ENCODE assay signal across 8 mouse cellular contexts in genomic region chr4:95049153-95049552, GRCm38 (mm10). TPM values are rescaled to one million over a fixed set of nuclear protein-coding genes. Genes with fewer than 3 reads are reported as not detected.
A peak's percentile ranks its signal among the peaks of the same experiment; 100 is the strongest.
DNase-seq lines count a peak whose midpoint lies in the region; ATAC-seq and TF ChIP-seq lines count a peak whose summit lies in the region.

No protein-coding gene starts in this region.

- H3K36me3 ChIP-seq in lung, embryonic 14.5 days (ENCODE audit: insufficient read depth), result peaks cover 19% of the 10 kb centered on the region
- H3K36me3 ChIP-seq in embryonic facial prominence, embryonic 15.5 days, result no peaks in the 10 kb centered on the region
- no peaks in the 10 kb centered on the region for H3K36me3 ChIP-seq in intestine, postnatal 0 days (ENCODE audit: control insufficient read depth, insufficient read depth)
- H3K36me3 ChIP-seq in neural tube, embryonic 15.5 days, result no peaks in the 10 kb centered on the region

- 25% methylated on average over 2 of the region's 2 CpGs for WGBS in lung, embryonic 14.5 days
- WGBS in embryonic facial prominence, embryonic 15.5 days, result 46% methylated on average over 2 of the region's 2 CpGs
- WGBS in intestine, postnatal 0 days, result 24% methylated on average over 2 of the region's 2 CpGs
- 50% methylated on average over 2 of the region's 2 CpGs for WGBS in neural tube, embryonic 15.5 days

- no peak for TF ChIP-seq CTCF in lung, embryonic 14.5 days (IDR thresholded peaks at IDR 0.05; ENCODE audit: low read depth)
- no peak for TF ChIP-seq CTCF in intestine, postnatal 0 days (IDR thresholded peaks at IDR 0.05; ENCODE audit: low read depth)

- peak overlapping the region; percentile 96 for H3K9ac ChIP-seq in lung, embryonic 14.5 days
- H3K9ac ChIP-seq in embryonic facial prominence, embryonic 15.5 days, result no peak overlapping the region
- H3K9ac ChIP-seq in intestine, postnatal 0 days (ENCODE audit: low read depth, low read length), result peak overlapping the region; percentile 8; the same call in 1 of the 2 replicates
- peak overlapping the region; percentile 32; the same call in 1 of the 2 replicates for H3K9ac ChIP-seq in neural tube, embryonic 15.5 days (replicated peaks)

- no peaks in the 10 kb centered on the region for H3K27me3 ChIP-seq in lung, embryonic 14.5 days (ENCODE audit: insufficient read depth, low read length)
- no peaks in the 10 kb centered on the region for H3K27me3 ChIP-seq in embryonic facial prominence, embryonic 15.5 days
- H3K27me3 ChIP-seq in intestine, postnatal 0 days (replicated peaks; ENCODE audit: control insufficient read depth, insufficient read depth, low read length), result no peaks in the 10 kb centered on the region
- H3K27me3 ChIP-seq in neural tube, embryonic 15.5 days (replicated peaks), result no peaks in the 10 kb centered on the region

- ATAC-seq in lung, embryonic 14.5 days (ENCODE audit: insufficient read depth), result no peak
- ATAC-seq in embryonic facial prominence, embryonic 15.5 days (ENCODE audit: insufficient number of reproducible peaks, low FRiP score, low TSS enrichment, low read depth), result no peak
- ATAC-seq in intestine, postnatal 0 days, result no peak
- ATAC-seq in neural tube, embryonic 15.5 days (ENCODE audit: low FRiP score), result no peak

- no peak overlapping the region for H3K27ac ChIP-seq in lung, embryonic 14.5 days (ENCODE audit: low read depth)
- no peak overlapping the region for H3K27ac ChIP-seq in embryonic facial prominence, embryonic 15.5 days (replicated peaks)
- H3K27ac ChIP-seq in intestine, postnatal 0 days (ENCODE audit: low read depth, low read length), result no peak overlapping the region; the same call in 1 of the 2 replicates
- H3K27ac ChIP-seq in neural tube, embryonic 15.5 days (replicated peaks), result no peak overlapping the region

- peak overlapping the region; percentile 85 for H3K4me2 ChIP-seq in lung, embryonic 14.5 days
- peak overlapping the region; percentile 85 for H3K4me2 ChIP-seq in embryonic facial prominence, embryonic 15.5 days (replicated peaks)
- peak overlapping the region; percentile 77 for H3K4me2 ChIP-seq in intestine, postnatal 0 days (replicated peaks; ENCODE audit: low read depth)
- peak overlapping the region; percentile 90 for H3K4me2 ChIP-seq in neural tube, embryonic 15.5 days

- peak overlapping the region; percentile 86 for H3K4me3 ChIP-seq in lung, embryonic 14.5 days (ENCODE audit: low read depth, low read length)
- H3K4me3 ChIP-seq in embryonic facial prominence, embryonic 15.5 days (replicated peaks), result peak overlapping the region; percentile 79
- peak overlapping the region; percentile 98 for H3K4me3 ChIP-seq in intestine, postnatal 0 days (ENCODE audit: low read depth, low read length)
- H3K4me3 ChIP-seq in neural tube, embryonic 15.5 days (replicated peaks), result peak overlapping the region; percentile 33

- no peaks in the 10 kb centered on the region for H3K9me3 ChIP-seq in lung, embryonic 14.5 days (ENCODE audit: low read depth, low read length)
- no peaks in the 10 kb centered on the region for H3K9me3 ChIP-seq in embryonic facial prominence, embryonic 15.5 days (replicated peaks)
- no peaks in the 10 kb centered on the region for H3K9me3 ChIP-seq in intestine, postnatal 0 days (ENCODE audit: control insufficient read depth)
- no peaks in the 10 kb centered on the region for H3K9me3 ChIP-seq in neural tube, embryonic 15.5 days (replicated peaks)

- H3K4me1 ChIP-seq in lung, embryonic 14.5 days (ENCODE audit: insufficient read depth), result 0 out of 2 replicates have a peak, but pooled peaks cover 2% of the 10 kb centered on the region
- peaks cover 15% of the 10 kb centered on the region for H3K4me1 ChIP-seq in embryonic facial prominence, embryonic 15.5 days
- H3K4me1 ChIP-seq in intestine, postnatal 0 days (replicated peaks; ENCODE audit: control insufficient read depth, insufficient read depth, low read length), result no peaks in the 10 kb centered on the region; the same call in 1 of the 2 replicates
- H3K4me1 ChIP-seq in neural tube, embryonic 15.5 days, result peaks cover 34% of the 10 kb centered on the region

- DNase-seq in lung, embryonic 14.5 days, result no peak
- DNase-seq in lung, postnatal 14 days, result no peak
- DNase-seq in spleen, postnatal 4 days (ENCODE audit: low spot score in 2 of 2), result no peak
- DNase-seq in left cerebral cortex, postnatal 4 days, result no peak
- no peak for DNase-seq in adrenal gland, postnatal 4 days (ENCODE audit: low spot score in 2 of 2)

- intact Hi-C loops in left cerebral cortex, postnatal 4 days (cut with DNase I), result loop anchor here (5.0 kb wide), 1 partner anchor 42 kb away; no protein-coding TSS in a partner anchor

RNA-seq across cellular contexts. Expression of gene Jun, which starts 2.9 kb away (rescaled TPM):
- 67.1 and 71.5 TPM in 2 replicates for polyA plus RNA-seq in lung, embryonic 14.5 days (2014; fragmentation: Nextera tagmentation; extraction: Ambion mirVana)
- polyA plus RNA-seq in embryonic facial prominence, embryonic 15.5 days (2015; fragmentation: Nextera tagmentation; extraction: Ambion mirVana), result 92.4 and 105 TPM in 2 replicates
- polyA plus RNA-seq in intestine, postnatal 0 days (2015; fragmentation: Nextera tagmentation; extraction: Ambion mirVana), result 58.3 and 63.2 TPM in 2 replicates
- 73.8 and 75.5 TPM in 2 replicates for polyA plus RNA-seq in neural tube, embryonic 15.5 days (2015; fragmentation: Nextera tagmentation; extraction: Ambion mirVana)
- 10 to 100 TPM; 35.5 to 37.4 TPM for total RNA-seq in left cerebral cortex, postnatal 4 days (2021)
- 10 to 100 TPM; 46.6 to 58.6 TPM for total RNA-seq in adrenal gland, postnatal 4 days (2021)

Comparison
In these comparisons a context has a peak if more than half of its experiments do, and no peak if none do; other contexts are left out.
1. H3K4me3 ChIP-seq: peak in every context shown above with its lines; median percentile 98 in intestine, postnatal 0 days; 86 in lung, embryonic 14.5 days; 79 in embryonic facial prominence, embryonic 15.5 days; 33 in neural tube, embryonic 15.5 days.